Mouse (Mus musculus) cerebellum, adult 18-20 months (tissue): ENCODE data around the gene U2af1l4.

ENCODE experiments used
- DNase-seq, 2 experiments: peaks; one replicate each; pipeline ENCODE4 v3.0.0; 2021

Gene U2af1l4

DNA sequence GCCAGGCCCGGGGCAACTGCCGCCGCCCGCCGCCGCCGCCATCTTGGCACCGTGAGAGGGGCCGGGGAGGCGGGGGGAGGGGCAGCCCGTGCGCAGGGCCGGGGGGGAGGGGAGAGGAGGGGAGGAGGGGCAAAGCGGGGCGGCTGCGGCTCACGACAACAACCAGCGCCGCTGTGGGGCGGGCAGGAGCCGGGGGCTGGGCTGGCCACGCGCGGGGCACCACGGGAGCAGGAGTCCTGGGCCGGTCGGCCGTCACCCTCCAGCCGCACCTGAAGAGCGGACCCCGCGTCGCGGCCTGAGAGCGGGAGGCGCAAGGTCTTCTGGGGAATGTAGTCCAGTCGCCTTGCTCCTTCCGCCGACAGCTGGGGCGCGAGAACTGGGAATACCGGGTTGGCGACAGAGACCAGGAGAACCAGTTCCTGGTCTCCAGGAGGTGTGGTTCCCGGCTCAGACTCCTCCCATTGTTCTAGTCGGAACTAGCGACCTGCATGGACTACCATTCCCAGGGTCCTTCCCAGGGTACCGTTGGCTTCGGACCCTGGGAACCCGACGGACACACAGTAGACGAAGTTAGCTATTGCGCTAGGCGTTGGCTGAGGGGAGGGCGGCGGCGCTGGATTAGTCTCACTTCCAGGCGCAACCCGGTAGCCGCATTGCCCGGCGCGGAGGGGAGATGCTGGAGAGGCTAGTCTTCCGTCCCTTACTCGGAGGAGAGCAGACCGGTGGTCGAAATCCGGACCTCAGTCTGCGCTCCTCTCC is 25.8 kb downstream of the U2af1l4 start, which contains the start of gene Kmt2b:
Gene Kmt2b (minus strand): TSS at position 51 of the 759 bp plus-strand sequence.
- DNase-seq = peak; percentile 96 to 98

GRCm38 (mm10) chr7:30589435-30590301 is 26.6 kb downstream of the U2af1l4 start:
- peak; percentile 82 to 88 for DNase-seq

GRCm38 (mm10) chr7:30590927-30591604 is 28.0 kb downstream of the U2af1l4 start:
- no peak for DNase-seq

DNA sequence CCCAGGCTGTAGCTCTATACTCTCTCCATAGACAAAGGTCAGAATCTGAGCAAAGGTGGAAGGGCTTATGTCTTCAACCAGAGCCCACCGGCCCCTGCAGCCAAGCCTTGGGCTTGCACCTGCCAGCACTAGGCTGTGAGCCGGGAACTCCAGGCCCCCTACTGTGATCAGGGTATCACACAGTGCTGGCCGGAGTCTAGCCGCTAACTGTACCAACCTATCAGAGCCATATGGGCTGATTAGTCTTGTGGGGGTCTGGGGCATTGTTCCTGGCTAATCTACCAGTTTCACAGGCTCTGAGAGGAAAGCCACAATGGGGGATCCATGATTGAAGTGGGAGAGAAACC is 28.5 kb downstream of the U2af1l4 start:
- DNase-seq = no peak

GRCm38 (mm10) chr7:30592772-30593423 is 29.8 kb downstream of the U2af1l4 start:
- DNase-seq = no peak

GRCm38 (mm10) chr7:30593579-30594509 is 30.7 kb downstream of the U2af1l4 start:
- DNase-seq = no peak

DNA sequence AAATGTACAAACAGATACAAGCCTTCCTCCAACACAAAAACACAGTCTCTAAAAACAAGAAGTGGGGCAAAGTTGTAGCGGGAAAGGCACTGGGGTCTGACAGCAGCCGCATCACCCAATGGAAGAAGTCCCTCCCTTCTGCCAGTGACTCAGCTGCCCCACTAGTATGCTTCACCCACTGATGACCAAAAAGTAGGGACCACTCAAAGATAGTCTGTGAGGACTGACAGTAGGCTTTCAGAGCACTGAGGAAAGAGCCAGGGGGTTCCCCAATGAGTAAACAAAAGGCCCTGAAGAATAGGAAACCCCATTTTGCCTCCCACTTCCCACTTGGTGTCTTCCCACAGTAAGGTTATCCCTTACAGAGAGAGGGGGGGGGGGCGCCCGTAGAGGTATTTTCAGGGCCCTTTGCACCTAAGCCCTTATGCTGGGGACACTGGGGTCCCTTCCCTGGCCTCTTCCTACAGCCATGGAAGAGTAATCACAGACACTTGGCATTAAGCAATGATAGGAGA is 31.5 kb downstream of the U2af1l4 start:
- DNase-seq = no peak

- no peak for DNase-seq
These were observed 33.0 kb downstream of the U2af1l4 start for GRCm38 (mm10) chr7:30596093-30596492.

DNA sequence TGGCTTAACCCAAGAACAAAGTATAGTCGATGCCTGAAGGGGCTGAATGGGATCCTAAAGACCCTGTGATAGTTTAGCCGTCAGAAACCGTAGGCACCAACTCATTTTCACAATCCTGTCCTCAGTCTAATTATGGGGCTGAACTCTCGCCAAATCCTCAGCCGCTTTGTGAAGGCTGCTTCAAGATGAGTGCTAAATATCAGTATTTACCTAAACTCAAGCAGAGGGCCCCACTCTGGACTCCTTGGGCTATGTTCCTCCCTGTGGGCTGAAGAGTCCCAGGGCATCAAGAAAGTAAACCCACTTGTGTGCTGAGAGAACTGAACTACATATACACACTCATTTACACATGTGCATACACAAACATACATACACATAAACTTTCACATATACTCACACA is 33.7 kb downstream of the U2af1l4 start:
- DNase-seq = no peak

GRCm38 (mm10) chr7:30598786-30599185 is 35.7 kb downstream of the U2af1l4 start, which contains the start of gene Zbtb32:
Gene Zbtb32 (minus strand): TSS chr7:30598909.
- no peak for DNase-seq

GRCm38 (mm10) chr7:30599933-30600353 is 36.8 kb downstream of the U2af1l4 start:
- DNase-seq = peak; percentile 97 to 98

DNA sequence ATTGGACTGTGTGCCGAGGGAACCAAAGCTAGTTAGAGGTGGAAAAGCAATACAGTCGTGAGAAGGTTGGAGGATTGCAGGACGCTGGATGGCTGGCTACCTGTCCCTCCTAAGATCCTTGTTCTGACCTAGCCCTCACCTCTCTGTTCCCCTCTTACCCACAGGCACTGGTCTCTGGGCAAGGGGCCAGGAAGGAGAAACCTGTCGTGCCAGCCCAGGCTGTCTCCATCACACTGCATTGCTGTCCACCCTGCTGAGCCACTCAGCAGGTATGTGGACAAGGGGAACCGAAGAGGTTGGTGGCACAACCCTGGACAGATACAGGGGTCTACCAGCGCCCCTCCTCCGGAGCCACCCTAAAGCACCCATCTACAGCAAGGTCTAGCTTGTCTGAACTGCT is 37.5 kb downstream of the U2af1l4 start:
- DNase-seq = peak; percentile 23 to 39

DNA sequence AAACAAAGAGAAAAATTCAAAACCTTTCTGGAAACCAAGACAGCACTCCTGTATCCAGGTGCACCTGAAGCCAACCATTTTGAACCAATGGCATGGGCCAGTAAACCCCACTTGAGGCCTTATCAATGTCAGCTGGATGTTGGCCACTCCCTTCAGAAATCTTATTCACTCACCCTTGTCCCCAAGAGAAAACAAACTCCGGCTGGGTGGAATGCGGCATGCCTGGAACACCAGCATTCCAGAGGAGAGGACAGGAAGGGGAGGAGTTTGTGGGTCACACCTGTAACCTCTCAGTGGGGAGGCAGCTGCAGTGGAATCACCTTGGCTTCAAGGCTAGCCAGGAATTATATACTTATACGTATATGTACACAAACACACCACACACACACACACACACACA is 39.5 kb downstream of the U2af1l4 start:
- no peak for DNase-seq

DNA sequence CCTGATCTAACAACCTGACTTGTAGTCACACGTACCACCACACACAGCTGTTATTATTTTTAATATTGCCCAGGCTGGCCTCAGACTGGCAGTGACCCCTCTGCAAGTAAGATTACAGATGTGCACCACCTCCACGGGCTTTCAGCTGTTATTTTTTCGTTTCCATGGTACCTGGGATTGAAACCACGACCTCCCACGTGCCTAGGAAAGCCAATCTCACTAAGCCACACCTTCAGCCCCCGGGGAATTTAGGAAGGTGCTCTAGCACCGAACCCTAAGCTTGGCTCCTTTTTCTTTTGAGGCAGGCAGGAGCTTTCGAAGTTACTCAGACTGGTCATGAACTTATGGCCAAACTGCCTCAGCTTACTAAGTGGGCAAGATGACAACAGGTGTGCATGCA is 41.3 kb downstream of the U2af1l4 start:
- no peak for DNase-seq

DNA sequence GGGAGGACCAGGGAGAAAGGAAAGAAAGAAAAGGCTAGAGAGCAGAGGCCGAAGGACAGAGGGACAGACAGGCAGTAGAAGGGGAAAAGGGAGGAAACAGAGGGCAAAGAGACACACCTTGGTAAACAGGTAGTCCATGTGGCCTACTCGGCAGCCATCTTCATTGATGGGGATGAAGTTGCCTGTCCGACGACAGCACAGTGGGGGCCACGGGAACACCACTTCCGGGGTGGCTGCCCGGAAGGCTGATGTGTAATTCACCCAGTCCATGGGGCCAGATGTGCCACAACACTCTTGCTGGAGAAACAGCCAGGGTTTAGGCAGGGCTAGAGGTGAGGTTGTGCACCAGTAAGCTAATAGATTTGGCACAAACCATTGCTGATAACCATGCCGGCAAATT is 41.8 kb downstream of the U2af1l4 start:
- DNase-seq = no peak

- DNase-seq = peak; percentile 59 to 60
These were observed 44.7 kb downstream of the U2af1l4 start for GRCm38 (mm10) chr7:30607706-30608309.

- DNase-seq = no peak
These were observed 45.4 kb downstream of the U2af1l4 start for GRCm38 (mm10) chr7:30608476-30608875.

DNA sequence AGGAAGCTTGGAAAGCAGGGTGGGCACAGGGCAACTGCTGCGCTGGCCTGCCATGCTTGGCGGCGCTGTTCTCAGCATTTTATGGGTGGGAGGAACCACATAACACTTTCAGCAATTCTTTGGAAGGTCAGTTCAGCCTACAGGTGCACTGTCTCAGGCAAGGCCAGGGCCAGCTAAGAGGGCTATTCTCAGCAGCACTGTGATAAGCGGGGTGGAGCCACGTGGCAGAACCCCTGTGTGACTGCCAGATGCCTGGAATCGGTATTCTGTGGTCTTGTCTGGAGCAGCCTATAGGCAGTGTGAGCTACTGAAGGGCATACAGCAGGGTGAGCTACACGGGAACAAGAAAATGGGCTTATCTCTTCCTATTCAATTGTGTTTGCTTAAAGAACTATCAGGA is 46.9 kb downstream of the U2af1l4 start:
- no peak for DNase-seq

GRCm38 (mm10) chr7:30612654-30613402 is 49.7 kb downstream of the U2af1l4 start, which contains the start of gene Upk1a:
Gene Upk1a (minus strand): TSS chr7:30612847.
- no peak for DNase-seq

- peak; percentile 57 to 76 for DNase-seq
These were observed 50.5 kb downstream of the U2af1l4 start for GRCm38 (mm10) chr7:30613529-30614112.
